Mouse (Mus musculus) kidney, postnatal 10 days (tissue): ENCODE measurements around the gene Npas3.

Source experiments
- DNase-seq: peaks from one replicate; pipeline ENCODE4 v3.0.0; 2021; ENCODE audit warnings: mixed read lengths

Npas3 gene

GRCm38 (mm10) chr12:54005546-54005945, 757.1 kb downstream of the Npas3 start:
- DNase-seq = no peak

GRCm38 (mm10) chr12:54015304-54015703, 766.8 kb downstream of the Npas3 start:
- DNase-seq = no peak

- no peak for DNase-seq
Measured at GRCm38 (mm10) chr12:54017949-54018348, 769.5 kb downstream of the Npas3 start.

DNA sequence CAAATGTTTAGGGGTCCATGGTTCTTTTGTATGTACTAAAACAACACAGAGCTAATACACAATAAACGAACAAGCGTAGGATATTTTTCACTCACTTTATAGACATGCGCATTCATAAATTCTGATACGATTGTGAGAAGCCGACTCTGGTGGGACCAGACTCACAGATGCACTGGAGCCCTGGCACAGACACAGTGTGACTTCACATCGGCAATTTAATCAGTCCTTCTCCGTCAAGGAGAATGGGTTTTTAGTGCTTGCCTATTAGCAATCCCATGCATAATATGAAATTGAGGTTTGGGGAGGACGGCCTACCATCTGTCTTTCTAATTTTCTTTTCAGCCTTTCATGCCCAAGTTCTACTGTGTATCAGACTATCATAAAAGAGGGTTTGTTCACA, 771.5 kb downstream of the Npas3 start:
- no peak for DNase-seq

- DNase-seq = no peak
Measured at GRCm38 (mm10) chr12:54034666-54035346, 786.3 kb downstream of the Npas3 start.

DNA sequence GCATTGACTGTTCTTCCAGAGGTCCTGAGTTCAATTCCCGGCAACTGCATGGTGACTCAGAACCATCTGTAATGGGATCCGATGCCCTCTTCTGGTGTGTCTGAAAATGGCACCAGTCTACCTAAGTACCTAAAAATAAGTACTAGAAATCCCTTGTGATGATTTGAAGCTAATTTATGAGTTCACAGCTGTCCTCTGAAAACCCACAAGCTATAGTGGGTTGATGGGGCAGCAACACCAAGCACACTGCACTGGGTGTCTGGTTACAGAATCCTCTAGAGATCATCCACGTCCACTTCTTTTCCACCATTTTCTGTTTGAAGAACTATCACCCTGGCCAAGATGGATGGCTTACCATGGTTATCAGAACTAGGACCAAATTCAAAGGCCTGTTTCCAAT, 789.1 kb downstream of the Npas3 start:
- no peak for DNase-seq

- DNase-seq = no peak
Measured at GRCm38 (mm10) chr12:54042996-54043544, 794.6 kb downstream of the Npas3 start.

DNA sequence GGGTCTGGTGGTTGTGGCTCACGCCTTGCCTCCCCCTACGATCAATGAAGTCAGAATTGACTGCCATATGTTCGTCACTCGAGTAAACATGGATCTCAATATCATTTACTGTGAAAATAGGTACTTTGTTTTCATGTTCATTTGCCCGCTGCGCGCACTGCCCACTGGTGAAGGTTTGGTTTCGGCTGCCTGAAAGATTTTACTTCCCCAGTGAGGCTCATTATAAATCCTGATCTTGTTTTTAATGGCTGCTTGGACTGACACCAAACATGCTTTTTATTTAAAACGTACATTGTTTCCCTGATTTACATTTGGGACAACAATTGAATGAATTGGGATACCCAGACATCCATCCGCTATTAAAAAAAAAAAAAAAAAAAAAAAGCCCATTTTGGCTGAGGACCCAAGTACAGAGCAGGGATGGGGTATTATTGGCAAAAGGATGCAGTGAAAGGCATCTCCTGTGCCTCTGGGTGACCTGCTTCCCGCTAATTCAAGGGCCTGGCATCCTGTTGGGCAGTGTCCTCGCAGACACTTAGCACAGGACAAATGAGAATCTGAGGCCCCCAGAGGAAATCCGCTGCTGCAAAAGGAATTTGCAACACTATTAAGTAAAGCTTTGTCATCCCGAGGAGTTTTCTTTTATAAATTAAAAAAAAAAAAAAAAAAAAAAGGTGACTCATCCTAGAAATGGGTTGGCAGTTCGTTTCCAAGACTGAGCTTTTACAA, 796.3 kb downstream of the Npas3 start:
- DNase-seq = peak; percentile 51

DNA sequence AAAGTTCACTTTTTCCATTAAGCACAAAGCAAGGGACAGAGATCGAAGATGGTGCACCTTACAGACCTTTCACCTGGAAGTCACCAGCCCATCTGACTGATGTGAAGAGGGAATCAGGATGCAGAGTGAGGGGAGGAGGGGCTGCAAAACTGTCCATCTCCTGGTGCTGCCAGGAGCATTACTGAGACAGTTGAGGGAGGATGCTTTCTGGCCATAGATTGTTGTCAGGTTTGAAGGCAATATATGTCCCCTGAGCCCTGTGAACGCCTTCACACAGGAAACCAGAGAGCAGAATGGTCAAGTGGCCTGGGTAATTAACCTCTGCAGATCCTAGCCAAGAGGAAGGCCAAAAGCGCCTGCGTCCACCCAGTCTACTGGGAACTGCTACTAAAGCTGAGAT, 796.9 kb downstream of the Npas3 start:
- DNase-seq = no peak

DNA sequence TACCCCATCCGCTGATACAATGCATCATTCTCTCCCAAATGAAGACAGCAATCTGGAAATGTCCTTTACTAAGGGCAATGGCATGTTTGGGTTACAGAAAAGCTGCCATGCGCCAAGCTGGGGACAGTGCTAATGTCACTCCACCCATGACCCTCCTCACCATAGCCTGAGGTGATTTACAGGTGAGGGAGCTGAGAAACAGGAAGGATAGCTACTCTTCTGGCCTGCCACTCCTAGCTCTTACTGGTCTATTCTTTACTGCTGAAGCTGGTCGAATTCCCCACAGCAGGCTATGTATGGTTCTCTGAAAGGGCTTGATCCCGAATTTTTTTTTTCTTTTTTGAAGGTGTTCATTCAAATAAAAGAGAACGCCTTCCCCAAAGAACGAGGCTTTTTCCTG, 798.3 kb downstream of the Npas3 start:
- no peak for DNase-seq

- DNase-seq = no peak
Measured at GRCm38 (mm10) chr12:54048126-54048525, 799.6 kb downstream of the Npas3 start.

DNA sequence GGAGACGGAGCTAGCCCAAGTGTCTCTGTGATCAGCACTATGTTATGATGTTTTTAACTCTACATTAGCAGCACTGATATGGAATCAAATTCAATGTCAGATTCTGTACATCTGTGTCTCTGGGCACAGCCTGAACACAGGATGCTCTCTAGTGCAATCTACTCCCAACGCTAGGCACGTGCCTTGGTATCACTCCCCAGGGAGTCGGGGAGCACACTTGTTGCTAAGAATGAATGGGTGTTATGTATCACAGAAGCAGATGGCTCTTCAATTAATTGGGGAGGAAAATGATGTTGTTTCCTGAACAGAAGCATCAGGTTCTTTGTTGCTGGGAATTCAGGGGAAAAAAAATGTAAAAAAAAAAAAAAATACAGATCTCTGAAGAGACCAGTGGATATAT, 801.4 kb downstream of the Npas3 start:
- no peak for DNase-seq

GRCm38 (mm10) chr12:54052939-54053338, 804.5 kb downstream of the Npas3 start:
- no peak for DNase-seq

DNA sequence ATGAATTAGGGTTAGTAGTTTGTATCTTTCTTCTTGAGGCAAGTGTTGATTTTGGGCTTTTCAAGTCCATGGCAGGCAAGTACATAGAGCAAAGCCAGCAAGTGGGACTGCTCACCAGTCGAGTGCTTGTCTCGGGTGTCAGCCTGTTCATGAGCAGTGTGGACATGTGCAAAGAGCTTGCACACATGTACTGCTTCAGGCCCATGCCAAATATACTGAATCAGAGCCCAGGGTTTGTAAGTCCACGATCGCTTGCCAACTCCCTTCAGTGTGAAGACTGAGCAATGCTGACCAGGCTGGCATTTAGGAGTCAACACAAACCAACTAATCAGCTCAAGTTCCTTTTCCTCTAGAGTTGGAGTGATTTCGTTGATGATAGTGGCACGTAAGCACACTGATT, 805.1 kb downstream of the Npas3 start:
- DNase-seq = no peak

- peak; percentile 89 for DNase-seq
Measured at GRCm38 (mm10) chr12:54060732-54061131, 812.3 kb downstream of the Npas3 start.

DNA sequence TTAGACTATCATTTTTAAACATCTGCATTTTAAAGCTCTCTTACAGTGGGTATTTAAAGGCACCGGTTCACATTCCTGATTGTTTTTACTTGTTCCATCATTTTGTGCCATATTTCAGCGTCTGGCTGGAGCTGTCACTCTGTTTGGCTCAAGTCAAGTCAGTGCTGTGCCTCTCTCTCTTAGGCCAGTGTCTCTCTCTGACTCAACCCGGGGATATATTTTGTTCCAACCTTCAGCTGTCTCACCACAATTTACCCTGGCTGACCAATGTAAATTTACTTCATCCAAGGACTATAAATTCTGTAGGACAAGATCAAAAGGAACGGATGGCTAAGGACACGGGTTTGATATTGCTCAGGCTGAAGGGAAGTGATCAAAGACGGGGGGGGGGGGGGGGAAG, 812.7 kb downstream of the Npas3 start:
- no peak for DNase-seq

DNA sequence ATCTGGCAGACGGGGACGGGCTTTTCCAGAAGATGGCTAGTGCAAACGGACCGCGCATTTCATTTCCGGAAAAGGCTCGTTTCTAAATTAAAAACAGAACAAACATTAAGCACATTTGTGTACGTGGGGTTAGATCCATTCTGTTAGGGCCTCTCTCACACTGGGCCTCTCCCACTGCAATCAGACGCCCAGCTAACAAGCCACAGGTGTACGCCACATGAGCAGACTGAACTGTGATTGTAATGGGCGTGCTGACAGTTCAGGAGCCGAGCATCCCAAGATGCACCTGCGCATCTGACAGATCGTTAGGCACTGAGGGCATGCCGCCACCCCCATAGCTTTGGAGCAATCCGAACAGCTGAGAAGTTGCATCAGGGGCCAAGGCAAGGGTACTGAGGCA, 816.5 kb downstream of the Npas3 start:
- DNase-seq = no peak

DNA sequence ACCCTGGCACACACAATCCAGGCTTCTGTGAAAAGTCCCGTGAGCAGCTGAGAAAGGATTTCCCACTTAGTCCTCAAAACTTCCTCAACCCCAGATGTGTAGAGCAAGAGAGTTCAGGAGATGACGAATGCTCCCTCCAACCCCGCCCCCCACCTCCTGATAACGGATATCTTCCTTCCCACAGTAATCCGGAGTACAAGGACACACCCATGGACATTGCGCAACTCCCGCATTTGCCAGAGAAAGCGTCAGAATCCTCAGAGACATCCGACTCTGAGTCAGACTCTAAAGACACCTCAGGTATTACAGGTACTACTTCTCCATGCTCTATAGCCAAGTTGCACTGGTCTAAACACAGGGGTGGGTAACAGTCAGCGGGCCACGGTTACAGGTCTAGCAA, 817.1 kb downstream of the Npas3 start:
- DNase-seq = peak; percentile 31

- DNase-seq = no peak
Measured at GRCm38 (mm10) chr12:54067419-54067818, 818.9 kb downstream of the Npas3 start.

GRCm38 (mm10) chr12:54067886-54068756, 819.6 kb downstream of the Npas3 start:
- DNase-seq = peak; percentile 76

GRCm38 (mm10) chr12:54068757-54069146, 820.3 kb downstream of the Npas3 start:
- no peak for DNase-seq

GRCm38 (mm10) chr12:54074012-54074411, 825.5 kb downstream of the Npas3 start:
- no peak for DNase-seq

DNA sequence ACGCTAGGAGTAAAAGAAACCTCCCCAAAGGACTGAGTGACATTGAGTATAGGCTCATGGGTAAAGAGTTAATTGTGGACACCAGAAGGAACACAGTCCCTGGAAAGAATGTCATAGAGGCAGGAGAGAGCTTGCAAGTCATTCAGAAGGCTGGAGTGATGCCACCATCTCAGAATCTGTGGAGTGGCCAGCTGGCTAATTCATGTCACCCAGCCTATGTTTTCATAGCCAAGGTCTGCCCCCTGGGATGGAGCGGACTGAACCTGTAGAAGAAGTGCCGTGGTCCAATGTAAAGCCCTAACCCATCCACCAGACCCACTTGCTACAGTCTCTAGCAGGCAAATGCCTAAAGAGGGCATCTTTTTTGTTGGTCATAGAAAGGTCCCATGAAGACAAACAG, 832.5 kb downstream of the Npas3 start:
- DNase-seq = no peak
